Comparison of ENCODE assay signal across 13 mouse cellular contexts in the genomic region with DNA sequence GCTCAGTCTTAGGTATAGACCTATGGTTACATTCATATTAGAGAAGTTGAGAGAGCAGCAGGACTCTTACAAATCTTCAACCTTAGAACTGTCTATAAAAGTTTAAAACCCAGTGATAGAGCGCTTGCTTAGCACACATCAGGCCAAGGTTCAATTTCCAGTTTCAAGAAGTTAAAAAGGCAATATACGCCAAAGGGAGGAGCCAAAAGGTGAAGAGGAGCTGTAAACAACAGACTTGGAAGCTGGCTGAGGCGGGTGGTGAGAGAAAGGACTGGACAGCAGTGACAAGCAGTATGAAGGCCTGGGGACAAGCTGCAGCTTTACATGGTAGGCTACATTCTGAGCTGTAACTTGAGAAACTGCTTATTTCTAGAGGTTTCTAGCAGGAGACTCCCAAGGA.
"Had no signal": no experiment of that assay in that cellular context is flagged by ENCODE, and none has a peak within 500 bp of the region (broad histone marks: within the 10 kb centered on the region; RNA-seq: fewer than 3 reads in every experiment).

No protein-coding gene starts in this region.

- H3K4me3 ChIP-seq: limb, embryonic 13.5 days; liver, embryonic 12.5 days; lung, embryonic 15.5 days; megakaryocyte, embryonic 14.5 days; midbrain, embryonic 13.5 days had no signal

- H3K4me1 ChIP-seq: limb, embryonic 13.5 days; lung, embryonic 15.5 days; midbrain, embryonic 13.5 days had no signal

- H3K27me3 ChIP-seq: limb, embryonic 13.5 days; liver, embryonic 12.5 days; lung, embryonic 15.5 days; megakaryocyte, embryonic 14.5 days; midbrain, embryonic 13.5 days had no signal

- H3K4me2 ChIP-seq: limb, embryonic 13.5 days; liver, embryonic 12.5 days; lung, embryonic 15.5 days; midbrain, embryonic 13.5 days had no signal

- H3K9me3 ChIP-seq: limb, embryonic 13.5 days; liver, embryonic 12.5 days; lung, embryonic 15.5 days; megakaryocyte, embryonic 14.5 days; midbrain, embryonic 13.5 days had no signal

- H3K9ac ChIP-seq: limb, embryonic 13.5 days; liver, embryonic 12.5 days; lung, embryonic 15.5 days; midbrain, embryonic 13.5 days had no signal

- DNase-seq: kidney, postnatal 10 days; left cerebral cortex, postnatal 4 days; lung, postnatal 14 days; right cerebral cortex, postnatal 14 days; thymus, adult 18-20 months; thymus, postnatal 14 days had no signal

- ATAC-seq: liver, embryonic 12.5 days; midbrain, embryonic 13.5 days had no signal

- H3K27ac ChIP-seq: limb, embryonic 13.5 days; liver, embryonic 12.5 days; lung, embryonic 15.5 days; macrophage; midbrain, embryonic 13.5 days; stomach, postnatal 0 days had no signal
